Mouse (Mus musculus) megakaryocyte-erythroid progenitor cell, adult 5-6 weeks (primary cell): Measurements from ENCODE around the gene Il22. TPM values are rescaled to one million over a fixed set of nuclear protein-coding genes. Genes with fewer than 3 reads are reported as not detected.

Experiments
- total RNA-seq, 2 experiments: library from RNA; stranded (forward) in 1 of 2; stranded (reverse) in 1 of 2; fragments of 200-1000, 215-1000 nt in 1 of 2; fragments of >200 nt in 1 of 2; fragmentation: Nextera tagmentation in 1 of 2; gene quantifications; 2 replicates each; pipeline ENCODE4 v1.2.3; 2014 to 2017

Gene Il22
- total RNA-seq, 2 experiments from 2014 or later: not detected

Other genes starting within 250 kb of the Il22 start
- 10.9 and 13.6 TPM in 2 replicates for gene Mdm1, start 63.1 kb upstream of the Il22 start, total RNA-seq (2014; fragmentation: Nextera tagmentation)
- gene Mdm1, start 63.1 kb upstream of the Il22 start, total RNA-seq (2017): 25.2 and 29.6 TPM in 2 replicates
- not detected in 2 replicates for gene Gm32717, start 35.8 kb downstream of the Il22 start, total RNA-seq (2014; fragmentation: Nextera tagmentation)
- gene Gm32717, start 35.8 kb downstream of the Il22 start, total RNA-seq (2017): 0.42 TPM in 1 of 2 replicates, not detected in the other
- not detected in 2 replicates for gene Gm32802, start 53.7 kb downstream of the Il22 start, total RNA-seq (2014; fragmentation: Nextera tagmentation)
- 0.42 TPM in 1 of 2 replicates, not detected in the other for gene Gm32802, start 53.7 kb downstream of the Il22 start, total RNA-seq (2017)
- not detected in 2 replicates for gene Iltifb, start 90.1 kb downstream of the Il22 start, total RNA-seq (2014; fragmentation: Nextera tagmentation)
- not detected in 2 replicates for gene Iltifb, start 90.1 kb downstream of the Il22 start, total RNA-seq (2017)
- gene Gm9040, start 122.0 kb downstream of the Il22 start, total RNA-seq (2014; fragmentation: Nextera tagmentation): not detected in 2 replicates
- gene Gm9040, start 122.0 kb downstream of the Il22 start, total RNA-seq (2017): not detected in 2 replicates
- gene Gm9044, start 127.5 kb downstream of the Il22 start, total RNA-seq (2014; fragmentation: Nextera tagmentation): not detected in 2 replicates
- gene Gm9044, start 127.5 kb downstream of the Il22 start, total RNA-seq (2017): not detected in 2 replicates
- gene Gm9045, start 132.9 kb downstream of the Il22 start, total RNA-seq (2014; fragmentation: Nextera tagmentation): 0.09 TPM in 1 of 2 replicates, not detected in the other
- 0.08 TPM in 1 of 2 replicates, not detected in the other for gene Gm9045, start 132.9 kb downstream of the Il22 start, total RNA-seq (2017)
- not detected in 2 replicates for gene Gm9046, start 138.3 kb downstream of the Il22 start, total RNA-seq (2014; fragmentation: Nextera tagmentation)
- not detected in 2 replicates for gene Gm9046, start 138.3 kb downstream of the Il22 start, total RNA-seq (2017)
- gene Gm9048, start 143.7 kb downstream of the Il22 start, total RNA-seq (2014; fragmentation: Nextera tagmentation): not detected in 2 replicates
- gene Gm9048, start 143.7 kb downstream of the Il22 start, total RNA-seq (2017): not detected in 2 replicates
- 0.09 TPM in 1 of 2 replicates, not detected in the other for gene Gm9049, start 149.2 kb downstream of the Il22 start, total RNA-seq (2014; fragmentation: Nextera tagmentation)
- 0.08 TPM in 1 of 2 replicates, not detected in the other for gene Gm9049, start 149.2 kb downstream of the Il22 start, total RNA-seq (2017)
- gene Ifng, start 236.1 kb downstream of the Il22 start, total RNA-seq (2014; fragmentation: Nextera tagmentation): not detected in 2 replicates
- gene Ifng, start 236.1 kb downstream of the Il22 start, total RNA-seq (2017): 6.3 and 18.8 TPM in 2 replicates